Mouse (Mus musculus) embryo, embryonic 11.5 days (tissue): ENCODE measurements around the gene Gm47841.

ENCODE experiments used
- DNase-seq: peaks from one replicate; pipeline ENCODE4 v3.0.0-alpha.2; 2012; ENCODE audit warnings: low read depth, low spot score

Gene Gm47841

GRCm38 (mm10) chr15:101075150-101075549 lies 28.0 kb upstream of the Gm47841 start:
- no peak for DNase-seq

DNA sequence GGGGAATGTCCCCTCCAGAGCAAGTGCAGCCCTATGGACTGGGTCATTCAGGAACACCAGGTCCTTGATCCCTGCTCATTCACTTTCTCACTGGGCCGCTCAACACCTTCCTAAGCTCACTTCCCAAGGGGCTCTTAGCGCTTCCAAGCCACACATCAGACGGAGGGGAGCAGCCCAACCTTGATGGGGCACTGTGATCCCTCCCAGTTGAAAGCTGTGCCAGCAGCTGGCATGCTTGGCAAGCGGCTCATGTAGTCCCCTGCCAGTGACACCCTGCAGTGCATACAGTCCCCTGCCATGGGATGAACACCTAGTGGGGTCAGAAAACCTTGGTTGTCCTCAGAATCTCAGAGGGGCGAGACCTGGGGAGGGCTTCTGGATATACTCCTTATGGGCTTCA lies 26.9 kb upstream of the Gm47841 start:
- no peak for DNase-seq

GRCm38 (mm10) chr15:101072736-101073135 lies 25.5 kb upstream of the Gm47841 start:
- DNase-seq = no peak

DNA sequence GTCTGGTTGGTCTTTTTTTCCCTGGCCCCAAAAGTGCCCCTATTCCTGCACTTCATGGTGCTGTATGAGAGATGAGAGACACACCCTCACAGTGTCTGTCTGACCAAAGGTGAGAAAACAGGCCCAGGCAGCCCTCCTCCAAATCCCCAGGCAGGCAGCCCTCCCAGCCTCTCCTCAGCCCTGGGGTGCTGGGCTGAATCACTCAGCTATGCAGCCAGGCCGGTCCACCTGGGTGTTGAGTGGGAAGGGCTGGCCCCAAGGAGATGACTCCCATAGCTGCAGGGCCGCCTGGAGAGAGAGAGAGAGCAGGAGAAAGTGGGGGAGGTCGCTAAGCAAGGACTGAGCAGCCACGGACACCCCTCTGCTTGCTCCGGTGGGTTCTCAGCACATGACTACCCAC lies 23.6 kb upstream of the Gm47841 start:
- DNase-seq = no peak

DNA sequence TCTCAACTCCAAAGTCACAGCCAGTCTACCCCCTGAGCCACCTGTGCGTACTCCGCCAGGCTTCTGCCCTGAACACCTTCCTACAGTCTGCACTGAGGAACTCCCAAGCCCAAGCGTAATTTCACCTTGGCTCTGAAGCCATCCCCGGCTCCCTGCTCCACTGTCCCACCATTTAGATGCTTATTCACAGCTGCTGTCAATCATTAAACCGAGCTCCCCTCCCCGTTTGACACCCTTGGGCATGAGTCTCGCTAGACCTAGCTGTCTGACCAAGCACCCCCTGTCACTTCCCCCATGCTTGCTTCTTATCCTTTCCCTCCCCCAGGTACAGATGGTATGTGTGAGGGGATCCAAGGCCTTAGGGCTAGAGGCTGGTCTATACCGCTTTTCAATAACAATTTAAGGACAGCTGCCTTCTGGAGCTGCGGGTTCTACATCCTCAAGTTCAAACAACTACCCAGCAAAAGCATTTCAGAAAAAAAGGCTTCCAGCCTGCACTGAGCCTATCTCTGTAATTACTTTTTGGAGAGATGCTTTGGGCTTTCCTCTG lies 22.5 kb upstream of the Gm47841 start:
- DNase-seq = no peak

DNA sequence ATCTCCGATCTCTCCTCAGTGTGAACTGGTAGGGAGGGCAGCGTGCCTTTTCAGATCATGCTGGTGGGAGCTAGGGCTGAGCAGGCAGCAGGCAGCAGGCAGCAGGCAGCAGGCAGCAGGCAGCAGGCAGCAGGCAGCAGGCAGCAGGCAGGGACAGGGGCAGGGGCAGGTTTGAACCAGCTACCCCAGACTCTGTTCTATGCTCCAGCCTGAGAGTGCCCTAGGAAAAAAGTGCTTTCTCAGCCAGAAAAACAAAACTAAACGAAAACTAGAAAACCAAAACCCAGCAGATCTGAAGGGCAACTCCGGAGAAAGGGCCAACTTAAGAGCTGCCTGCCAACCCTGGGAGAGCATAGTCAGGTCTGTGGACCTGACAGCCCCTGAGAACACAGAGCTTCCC lies 21.5 kb upstream of the Gm47841 start:
- DNase-seq = no peak

DNA sequence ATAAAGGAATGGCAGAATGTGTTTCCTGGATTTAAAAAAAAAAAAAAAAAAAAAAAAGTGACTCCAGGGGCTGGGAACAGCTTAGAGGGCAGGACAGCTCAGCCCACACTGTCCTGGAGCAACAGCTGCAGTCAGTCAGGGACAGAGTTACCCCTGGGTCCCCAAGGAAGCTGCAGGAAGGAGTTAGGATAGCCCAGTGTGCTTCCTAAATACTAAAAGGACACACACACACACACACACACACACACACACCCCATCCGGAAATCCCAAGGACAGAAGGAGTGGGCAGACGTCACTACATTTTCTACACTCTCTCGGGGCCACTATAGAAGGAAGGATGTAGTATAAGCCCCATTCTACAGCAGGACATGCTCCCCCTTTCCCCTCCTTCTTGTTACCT lies 20.8 kb upstream of the Gm47841 start:
- no peak for DNase-seq

- no peak for DNase-seq
These were observed 19.9 kb upstream of the Gm47841 start for GRCm38 (mm10) chr15:101066920-101067696.

- no peak for DNase-seq
These were observed 19.2 kb upstream of the Gm47841 start for GRCm38 (mm10) chr15:101066364-101066847.

GRCm38 (mm10) chr15:101065069-101065468 lies 17.9 kb upstream of the Gm47841 start:
- no peak for DNase-seq

GRCm38 (mm10) chr15:101060280-101060852 lies 13.2 kb upstream of the Gm47841 start:
- DNase-seq = no peak

DNA sequence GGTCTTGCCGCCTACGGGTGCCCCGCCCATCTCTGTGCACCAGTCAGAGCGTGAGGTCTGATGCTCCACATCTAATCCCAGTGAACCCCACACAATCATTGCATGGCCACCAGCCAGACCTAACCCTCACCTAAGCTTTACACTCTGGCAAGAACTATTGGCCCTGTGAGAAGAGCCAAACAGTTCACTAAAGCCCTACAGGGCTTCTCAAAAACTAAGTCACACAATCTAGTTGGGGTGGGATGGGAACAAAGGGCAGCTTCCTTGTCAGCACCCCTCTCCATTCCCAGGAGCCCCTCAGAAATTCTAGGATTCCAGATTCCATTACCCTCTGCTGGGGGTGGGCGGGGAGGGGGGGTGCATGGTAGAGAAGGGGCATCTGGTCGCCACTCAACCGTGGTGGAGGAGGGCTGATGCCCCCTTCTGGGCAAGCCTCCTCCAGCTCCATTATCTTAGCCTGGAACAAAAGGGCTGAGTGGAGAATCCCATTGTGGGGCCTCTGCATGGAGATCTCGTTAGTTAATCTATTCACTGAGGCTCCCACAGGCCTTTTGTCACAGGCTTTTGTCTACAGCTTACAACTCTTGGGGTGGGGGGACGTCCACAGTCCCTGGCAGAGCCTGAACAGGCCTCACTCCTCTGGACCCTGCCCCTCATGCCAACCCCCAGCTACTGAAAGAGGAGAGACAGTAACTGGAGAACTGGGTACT lies 12.5 kb upstream of the Gm47841 start:
- no peak for DNase-seq

GRCm38 (mm10) chr15:101056225-101056624 lies 9.0 kb upstream of the Gm47841 start:
- DNase-seq = peak; percentile 58

GRCm38 (mm10) chr15:101054541-101054940 lies 7.3 kb upstream of the Gm47841 start:
- no peak for DNase-seq

DNA sequence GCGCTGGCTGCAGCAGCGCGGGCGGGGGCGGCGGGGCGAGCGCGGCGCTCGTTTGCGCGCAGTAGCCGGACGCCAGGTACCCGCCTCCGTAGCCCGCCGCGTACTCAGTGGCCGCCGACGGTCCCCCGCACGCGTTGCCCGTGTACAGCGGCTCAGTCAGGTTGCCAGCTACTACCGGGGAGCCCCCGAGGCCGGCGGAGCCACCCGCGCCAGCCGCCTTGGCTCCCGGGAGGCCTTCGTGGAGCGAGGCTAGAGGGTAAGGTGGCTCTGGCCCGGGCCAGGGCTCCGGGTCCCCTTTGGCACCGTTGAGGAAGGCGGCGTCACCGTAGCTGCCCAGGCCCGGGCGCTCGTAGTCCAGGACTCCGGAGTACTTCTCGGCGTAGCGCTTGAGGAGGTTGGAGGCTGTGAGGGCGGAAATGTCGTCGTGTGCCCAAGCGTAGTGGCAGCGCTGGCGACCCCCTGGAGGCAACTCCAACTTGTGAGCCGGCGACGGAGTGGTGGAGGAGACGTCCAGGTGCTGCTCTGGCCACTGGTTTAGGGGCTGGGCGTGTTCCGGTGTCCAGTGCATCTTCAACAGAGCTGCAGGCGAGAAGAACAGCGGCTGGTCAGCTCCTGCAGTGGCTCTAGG lies 6.7 kb upstream of the Gm47841 start:
- no peak for DNase-seq

DNA sequence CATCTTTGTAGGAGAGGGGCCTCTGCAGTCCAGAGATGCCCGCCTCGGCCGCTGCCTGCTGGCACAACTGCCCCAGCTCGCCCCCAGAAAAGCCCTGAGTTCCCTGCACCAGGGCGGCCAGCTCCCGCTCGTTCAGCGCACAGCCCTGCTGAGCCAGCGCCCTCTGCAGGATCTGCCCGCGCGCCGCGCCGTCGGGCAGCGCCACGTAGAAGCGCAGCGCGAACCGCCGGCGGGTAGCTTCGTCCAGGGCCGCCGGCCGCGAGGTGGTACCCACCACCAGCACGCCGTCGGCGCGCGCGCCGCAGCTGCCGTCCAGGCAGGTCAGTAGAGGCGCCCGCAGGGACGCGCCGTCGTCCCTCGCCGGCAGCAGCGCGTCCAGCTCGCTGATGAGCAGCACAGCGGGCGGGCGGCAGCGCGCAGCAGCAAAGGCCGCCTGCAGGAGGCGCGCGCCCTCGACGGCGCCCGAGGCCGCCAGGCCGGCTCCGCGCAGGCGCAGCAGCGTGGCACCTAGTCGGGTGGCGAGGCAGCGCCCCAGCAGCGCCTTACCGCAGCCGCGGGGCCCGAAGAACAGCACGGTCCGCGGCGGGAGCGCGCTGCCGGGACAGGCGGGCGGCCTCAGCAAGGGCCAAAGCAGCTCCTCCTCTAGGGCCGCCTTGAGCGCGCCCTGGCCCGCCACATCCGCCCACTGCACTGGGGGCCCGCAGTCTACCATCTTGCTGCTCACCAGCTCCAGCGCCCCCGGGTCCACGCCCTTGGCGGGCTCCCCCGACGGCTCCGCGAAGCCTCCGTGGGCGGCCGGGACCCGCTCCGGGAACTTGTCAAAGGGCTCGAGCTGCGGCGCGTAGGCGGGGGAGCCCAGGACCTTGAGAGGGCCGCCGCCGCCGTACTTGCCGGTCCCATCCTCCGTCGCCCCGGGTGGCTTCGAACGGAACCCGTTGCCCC lies 5.6 kb upstream of the Gm47841 start:
- DNase-seq = no peak

GRCm38 (mm10) chr15:101051869-101052268 lies 4.7 kb upstream of the Gm47841 start:
- no peak for DNase-seq

GRCm38 (mm10) chr15:101048338-101048896 lies 1.2 kb upstream of the Gm47841 start:
- no peak for DNase-seq

- no peak for DNase-seq
These were observed 537 bp downstream of the Gm47841 start for GRCm38 (mm10) chr15:101046527-101047193.

DNA sequence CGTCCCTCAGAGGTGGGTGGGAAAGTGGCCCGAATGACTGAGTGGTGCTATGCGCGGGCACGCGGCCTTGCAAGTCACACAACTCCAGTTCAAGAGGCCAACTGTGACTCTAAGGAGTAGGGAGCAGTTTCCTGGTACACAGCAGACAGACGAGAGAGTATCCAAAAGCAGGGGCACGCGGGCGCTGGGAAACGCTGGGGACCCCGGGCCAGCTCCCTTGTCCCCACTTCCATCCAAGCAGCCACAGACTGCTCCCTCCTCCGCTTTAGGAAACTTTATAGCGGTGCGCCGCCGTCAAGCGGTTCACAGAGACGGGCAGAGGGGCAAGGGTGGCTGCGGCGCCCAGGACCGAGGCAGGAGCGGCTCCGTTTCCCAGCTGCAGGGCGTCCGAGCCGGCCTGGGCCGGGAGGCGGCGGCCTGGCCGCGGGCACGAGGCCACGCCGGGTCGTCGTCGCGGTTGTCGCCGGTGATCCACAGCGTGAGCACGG lies 1.1 kb downstream of the Gm47841 start:
- DNase-seq = no peak
